Mouse (Mus musculus) C2C12 (cell line): ENCODE measurements around the gene Tcf15.

Experiments used
- CTCF ChIP-seq: IDR thresholded peaks from one replicate; pipeline ENCODE4 v1.5.1; 2011; ENCODE audit not compliant: control insufficient read depth, insufficient read depth, insufficient read length
- MAX ChIP-seq: IDR thresholded peaks from one replicate; pipeline ENCODE4 v1.6.1; 2011; ENCODE audit warnings: mild to moderate bottlenecking, control low read depth
- USF1 ChIP-seq: IDR thresholded peaks from one replicate; pipeline ENCODE4 v1.6.1; 2011; ENCODE audit warnings: low read depth, mild to moderate bottlenecking, control low read depth, moderate library complexity

DNA sequence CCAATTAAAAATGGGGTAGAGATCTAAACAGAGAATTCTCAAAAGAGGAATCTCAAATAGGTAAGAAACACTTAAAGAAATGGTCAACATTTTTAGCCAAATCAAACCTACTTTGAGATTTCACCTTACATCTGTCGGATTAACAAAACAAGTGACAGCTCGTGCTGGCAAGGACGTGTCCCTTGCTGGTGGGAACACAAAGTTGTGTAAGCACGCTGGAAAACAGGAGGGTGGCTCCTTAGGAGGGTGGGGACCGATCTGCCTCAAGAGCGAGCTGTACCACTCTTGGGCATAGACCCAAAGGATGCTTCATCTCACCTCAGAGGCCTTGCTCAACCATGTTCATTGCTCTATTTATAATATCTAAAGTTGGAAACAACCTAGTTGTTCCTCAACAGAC lies 22.9 kb downstream of the Tcf15 start:
- TF ChIP-seq CTCF (no peak), USF1 (no peak), MAX (no peak)
